Mouse (Mus musculus) MEL (cell line): ENCODE measurements around the gene Olfr1340.

Experiments used
- CTCF ChIP-seq, 3 experiments: IDR thresholded peaks in 2 of 3; conservative IDR thresholded peaks in 1 of 3; 2 replicates each; pipeline ENCODE4 v1.5.1; 2011 to 2012; ENCODE audit warnings: low read length in 3 of 3, low read depth in 2 of 3, mild to moderate bottlenecking in 2 of 3, improper control_type of control experiment in 1 of 3, inconsistent platforms in 1 of 3, mixed read lengths in 1 of 3, moderate library complexity in 1 of 3; ENCODE audit not compliant: control insufficient read depth in 1 of 3, insufficient read depth in 1 of 3, poor library complexity in 1 of 3, severe bottlenecking in 1 of 3
- EP300 ChIP-seq, 2 experiments: IDR thresholded peaks; 2 replicates each; pipeline ENCODE4 v1.6.1; 2011; ENCODE audit warnings: improper control_type of control experiment in 2 of 2, low read length in 2 of 2, low read depth in 1 of 2, mild to moderate bottlenecking in 1 of 2
- HCFC1 ChIP-seq: IDR thresholded peaks from 2 replicates; pipeline ENCODE4 v1.6.1; 2012; ENCODE audit warnings: low read depth, mild to moderate bottlenecking, inconsistent platforms, low read length, improper control_type of control experiment, moderate library complexity
- MAX ChIP-seq: IDR thresholded peaks from 2 replicates; pipeline ENCODE4 v1.6.1; 2011; ENCODE audit warnings: low read length, improper control_type of control experiment
- MYC ChIP-seq: IDR thresholded peaks from 2 replicates; pipeline ENCODE4 v1.6.1; 2011; ENCODE audit warnings: low read depth, mild to moderate bottlenecking, low read length, improper control_type of control experiment, moderate library complexity
- NELFE ChIP-seq: IDR thresholded peaks from 2 replicates; pipeline ENCODE4 v1.6.1; 2011; ENCODE audit warnings: low read depth, low read length, improper control_type of control experiment
- POLR2A ChIP-seq, 2 experiments: IDR thresholded peaks; 2 replicates each; pipeline ENCODE4 v1.6.1; 2011 to 2012; ENCODE audit warnings: low read length in 2 of 2, mild to moderate bottlenecking in 2 of 2, control low read depth in 1 of 2, improper control_type of control experiment in 1 of 2, low read depth in 1 of 2, moderate library complexity in 1 of 2; ENCODE audit not compliant: control insufficient read depth in 1 of 2, insufficient read depth in 1 of 2, poor library complexity in 1 of 2
- TBP ChIP-seq: IDR thresholded peaks from 2 replicates; pipeline ENCODE4 v1.8.0; 2011; ENCODE audit warnings: low read depth, low read length, improper control_type of control experiment
- ZC3H11A ChIP-seq: IDR thresholded peaks from 2 replicates; pipeline ENCODE4 v1.6.1; 2012; ENCODE audit warnings: low read depth, mild to moderate bottlenecking, inconsistent platforms, low read length, improper control_type of control experiment

DNA sequence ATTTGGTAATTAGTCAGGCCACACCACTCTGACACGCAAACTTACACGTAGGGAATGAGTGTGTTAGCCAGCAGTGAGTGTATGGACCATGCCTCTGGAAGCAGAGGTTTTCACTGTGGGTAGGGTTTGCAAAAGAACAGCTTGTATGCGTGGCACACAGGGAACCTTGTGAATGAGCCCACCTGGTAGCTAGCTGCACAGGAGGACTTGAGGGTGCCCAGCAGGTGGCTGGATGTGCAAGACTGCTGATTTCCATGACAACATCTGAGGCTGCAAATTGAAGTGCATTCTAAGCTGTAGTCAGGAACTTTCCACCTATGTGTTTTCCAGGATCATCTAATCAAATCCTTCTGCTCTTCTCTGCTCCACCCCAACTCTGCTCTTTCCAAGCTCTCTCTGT lies 19.6 kb downstream of the Olfr1340 start:
- TF ChIP-seq NELFE (no peak), MYC (no peak), EP300 (IDR thresholded peaks at IDR 0.05; ENCODE audit: low read depth in 1 of 2, low read length in 2 of 2) (no peak), HCFC1 (no peak), MAX (no peak), POLR2A (IDR thresholded peaks at IDR 0.05; ENCODE audit: control insufficient read depth in 1 of 2, insufficient read depth in 1 of 2, low read depth in 1 of 2, low read length in 2 of 2, poor library complexity in 1 of 2) (no peak), CTCF (IDR thresholded peaks at IDR 0.05 in 2 of 3, conservative IDR thresholded peaks at IDR 0.05 in 1 of 3; ENCODE audit: control insufficient read depth in 1 of 3, insufficient read depth in 1 of 3, low read depth in 2 of 3, low read length in 3 of 3, poor library complexity in 1 of 3, severe bottlenecking in 1 of 3) (no peak), ZC3H11A (no peak), TBP (no peak)
